Mouse (Mus musculus): ENCODE results near the gene Pbx3.

DNA sequence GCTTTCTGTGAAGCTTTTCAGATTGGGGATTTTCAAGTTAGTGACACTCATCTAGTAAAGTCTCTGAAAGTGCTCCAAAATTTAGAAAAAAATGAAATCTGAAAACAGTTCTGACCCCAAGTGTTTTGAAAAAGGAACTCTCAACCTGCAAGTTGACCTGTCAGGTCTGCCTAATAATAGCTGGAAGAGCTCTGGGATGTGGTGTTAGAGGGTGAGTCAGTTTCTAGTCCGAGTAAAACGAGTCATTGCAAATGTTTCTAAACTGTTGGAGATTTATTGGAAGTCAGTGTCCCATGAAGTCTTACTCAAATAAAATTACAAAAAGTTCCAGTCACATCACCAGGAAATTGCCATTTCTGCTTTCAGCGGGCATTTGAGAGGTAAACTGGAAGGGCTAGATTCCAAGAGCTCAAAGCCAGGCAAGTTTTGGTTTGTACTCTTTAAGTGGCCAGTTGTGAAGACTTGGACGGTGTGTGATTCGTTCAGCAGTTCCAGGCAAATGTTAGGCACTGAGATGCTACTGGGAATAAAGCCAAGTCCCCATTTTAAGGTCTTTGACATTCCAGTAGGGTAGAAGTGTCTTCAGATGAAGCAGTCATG is 36.9 kb upstream of the Pbx3 start:
- TF ChIP-seq POLR2A (IDR thresholded peaks at IDR 0.05; ENCODE audit: control insufficient read depth, extremely low read depth, insufficient read depth, low read length, poor library complexity) (no peak), CTCF (IDR thresholded peaks at IDR 0.05; ENCODE audit: borderline replicate concordance, control insufficient read depth, extremely low read depth, insufficient read depth, low read length, poor library complexity) (no peak)

All from thymus, adult 2 months (tissue).